Mouse (Mus musculus) heart, adult 2 months (tissue): Measurements from ENCODE around the gene Cacna1g. TPM values are rescaled to one million over a fixed set of nuclear protein-coding genes. Genes with fewer than 3 reads are reported as not detected.

Experiments used
- DNase-seq, 2 experiments: peaks; one replicate each; pipeline ENCODE4 v3.0.0; 2021
- H3K27ac ChIP-seq: fragments of 200-600 bp; 2 replicates; pipeline ENCODE4 v1.8.1; 2022
- H3K27me3 ChIP-seq: fragments of 200-500 bp; 2 replicates; pipeline ENCODE4 v1.6.1; 2012; ENCODE audit warnings: mild to moderate bottlenecking, low read length, inconsistent platforms, mixed read lengths; ENCODE audit not compliant: control insufficient read depth, insufficient read depth
- H3K36me3 ChIP-seq: fragments of 200-500 bp; 2 replicates; pipeline ENCODE4 v1.6.1; 2012; ENCODE audit warnings: low read length, inconsistent platforms; ENCODE audit not compliant: control insufficient read depth, insufficient read depth
- H3K4me1 ChIP-seq: fragments of 200-500 bp; 2 replicates; pipeline ENCODE4 v1.6.1; 2011; ENCODE audit warnings: low read length; ENCODE audit not compliant: control insufficient read depth, insufficient read depth
- H3K4me3 ChIP-seq: fragments of 200-600 bp; 2 replicates; pipeline ENCODE4 v1.8.1; 2022
- H3K79me2 ChIP-seq: fragments of 200-500 bp; replicated peaks from 2 replicates; pipeline ENCODE4 v1.6.1; 2012; ENCODE audit warnings: mild to moderate bottlenecking, inconsistent platforms, low read length, moderate library complexity, mixed read lengths; ENCODE audit not compliant: control insufficient read depth, insufficient read depth
- H3K9ac ChIP-seq: fragments of 200-500 bp; 2 replicates; pipeline ENCODE4 v1.6.1; 2012; ENCODE audit warnings: low read depth, mild to moderate bottlenecking, control low read depth, inconsistent platforms, low read length, mixed read lengths
- CTCF ChIP-seq: fragments of 200-600 bp; IDR thresholded peaks from 2 replicates; pipeline ENCODE4 v1.8.1; 2022; ENCODE audit warnings: antibody characterized with exemption, mild to moderate bottlenecking, moderate library complexity
- EP300 ChIP-seq: fragments of 200-500 bp; IDR thresholded peaks from 2 replicates; pipeline ENCODE4 v1.6.1; 2011; ENCODE audit warnings: low read depth, low read length, control low read depth; ENCODE audit not compliant: insufficient read depth
- POLR2A ChIP-seq: fragments of 200-500 bp; IDR thresholded peaks from 2 replicates; pipeline ENCODE4 v1.6.1; 2011; ENCODE audit warnings: mild to moderate bottlenecking, low read depth, low read length, control low read depth; ENCODE audit not compliant: insufficient read depth
- WGBS: fragments of 180-500 bp; shearing (Covaris S2); methylation state at CpG from one replicate; pipeline ENCODE4 v1.1.7; 2018; 5-methylcytosine and 5-hydroxymethylcytosine counted together
- intact Hi-C: fragments of 180-260 bp; cut with DNase I; formaldehyde crosslinking; loops from one replicate; pipeline ENCODE4 v1.15.1; 2025
- polyA plus RNA-seq: library from polyadenylated mRNA; depleted of rRNA; stranded (reverse); fragments of >200 nt; gene quantifications from 2 replicates; pipeline ENCODE4 v1.2.3, GENCODE M21; 2012
- total RNA-seq, 2 experiments: library from RNA; stranded (reverse); gene quantifications; 2 replicates each; pipeline ENCODE4 v1.2.3; 2021

The Cacna1g gene
- total and polyA plus RNA-seq, 3 experiments, result 12.2 to 64.4 (median 12.9) TPM

DNA sequence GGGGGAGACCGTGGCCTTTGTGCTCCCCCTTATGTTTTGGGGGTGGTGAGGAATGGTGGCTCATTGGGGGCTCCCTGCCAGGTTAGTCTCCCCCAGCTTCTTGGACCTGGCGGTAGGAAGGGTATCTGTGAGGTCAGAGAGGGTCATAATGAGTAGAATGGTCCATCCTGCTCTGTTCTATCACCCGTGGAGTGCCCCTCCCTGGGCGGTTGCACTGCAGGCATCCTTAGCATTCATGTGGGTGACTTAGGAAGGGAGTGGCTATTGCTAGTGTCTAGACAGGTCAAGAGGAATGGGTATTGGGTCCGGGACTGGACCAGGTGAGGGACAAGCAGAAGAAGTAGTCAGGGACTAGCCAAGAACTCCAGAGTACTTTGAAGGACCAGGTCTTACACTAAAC, 11.2 kb upstream of the Cacna1g start:
- DNase-seq, result no peak
- 72% methylated on average over 5 of the region's 5 CpGs for WGBS
- Histone ChIP-seq H3K79me2 (no peaks in the 10 kb centered on the region), H3K27me3 (no peaks in the 10 kb centered on the region), H3K4me1 (0 out of 2 replicates have a peak, but pooled peaks cover 1% of the 10 kb centered on the region), H3K36me3 (no peaks in the 10 kb centered on the region), H3K4me3 (no peak overlapping the region), H3K27ac (no peak overlapping the region), H3K9ac (no peak overlapping the region)
- TF ChIP-seq CTCF (no peak), EP300 (no peak), POLR2A (no peak)
- intact Hi-C loops, result loop anchor here (2.0 to 5.0 kb wide), 3 partner anchors 57 to 193 kb away; no protein-coding TSS in a partner anchor

DNA sequence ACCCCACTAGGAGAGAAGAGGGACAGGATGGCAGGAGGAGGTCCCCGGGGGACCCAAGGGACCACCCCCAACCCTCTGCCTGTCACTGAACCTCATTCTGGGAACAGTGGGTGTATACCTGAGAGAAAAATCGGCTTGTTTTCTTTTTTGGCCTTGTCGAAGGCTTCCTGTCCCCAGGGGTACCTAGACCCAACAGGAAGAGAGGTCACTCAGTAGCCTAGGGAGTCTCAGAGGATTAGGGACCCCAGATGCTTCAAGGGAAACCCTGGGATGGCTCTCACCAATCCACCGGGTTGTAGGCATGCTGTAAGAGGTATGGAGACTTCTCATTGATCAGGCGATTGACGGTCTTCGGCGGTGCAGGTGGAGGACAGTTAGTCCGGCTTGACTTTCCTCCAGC, 10.6 kb upstream of the Cacna1g start:
- no peak for DNase-seq
- intact Hi-C loops, result loop anchor here (2.0 to 5.0 kb wide), 3 partner anchors 58 to 192 kb away; no protein-coding TSS in a partner anchor

DNA sequence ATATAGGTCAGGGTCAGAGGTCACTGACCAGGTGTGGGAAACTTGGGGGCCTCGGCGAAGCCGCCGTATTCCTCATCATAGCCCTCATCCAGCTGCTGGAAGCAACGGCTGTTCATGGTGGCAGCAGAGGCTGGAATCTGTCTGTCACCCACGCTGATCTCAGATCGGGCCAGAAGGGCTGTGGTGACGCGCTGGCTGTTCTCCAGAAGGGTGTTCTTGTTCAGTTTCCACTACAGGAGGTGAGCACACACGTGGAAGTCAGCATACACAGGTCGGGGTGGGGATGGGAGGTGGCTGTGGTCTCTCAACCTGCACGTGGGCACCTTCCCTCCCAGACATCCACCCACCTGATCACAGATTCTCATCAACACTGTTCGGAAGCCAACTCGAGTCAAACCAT, 9.9 kb upstream of the Cacna1g start:
- Histone ChIP-seq H3K4me1 (0 out of 2 replicates have a peak, but pooled peaks cover 1% of the 10 kb centered on the region), H3K4me3 (no peak overlapping the region), H3K9ac (no peak overlapping the region), H3K27ac (no peak overlapping the region), H3K79me2 (no peaks in the 10 kb centered on the region), H3K27me3 (no peaks in the 10 kb centered on the region), H3K36me3 (no peaks in the 10 kb centered on the region)
- DNase-seq, result no peak
- intact Hi-C loops, result loop anchor here (2.0 kb wide), 1 partner anchor 143 kb away; no protein-coding TSS in a partner anchor
- TF ChIP-seq CTCF (no peak), EP300 (no peak), POLR2A (no peak)
- 80% methylated on average over 14 of the region's 14 CpGs for WGBS

More for the DNA sequence above, 10.6 kb upstream of the Cacna1g start:
- 0 out of 2 replicates have a peak, but pooled peaks cover 1% of the 10 kb centered on the region for H3K4me1 ChIP-seq
- no peak overlapping the region for H3K9ac ChIP-seq
- no peaks in the 10 kb centered on the region for H3K27me3 ChIP-seq
- no peaks in the 10 kb centered on the region for H3K36me3 ChIP-seq
- WGBS, result 83% methylated on average over 9 of the region's 9 CpGs
- TF ChIP-seq EP300 (no peak), CTCF (no peak), POLR2A (no peak)
- no peak overlapping the region for H3K4me3 ChIP-seq
- H3K79me2 ChIP-seq, result no peaks in the 10 kb centered on the region
- H3K27ac ChIP-seq, result no peak overlapping the region

DNA sequence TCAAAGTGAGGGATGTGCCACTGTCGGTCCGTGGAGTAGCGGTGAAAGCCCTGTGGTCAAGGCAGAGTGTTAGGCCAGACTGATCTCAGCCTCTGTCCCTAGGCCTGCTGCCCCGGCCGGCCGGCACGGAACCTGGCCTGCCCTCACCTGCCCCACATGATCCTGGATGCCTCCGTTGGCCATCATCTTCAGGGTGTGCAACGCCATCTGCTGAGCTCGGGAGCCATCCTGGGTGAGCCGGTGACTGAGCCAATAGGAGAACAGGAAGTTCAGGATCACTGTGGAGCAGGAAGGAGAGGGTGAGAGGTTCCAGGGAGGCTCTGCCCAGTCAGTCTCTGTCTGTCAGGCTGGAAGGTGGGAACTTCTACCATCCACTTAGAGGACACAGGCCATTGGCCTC, 9.4 kb upstream of the Cacna1g start:
- no peak for DNase-seq
- WGBS, result 69% methylated on average over 11 of the region's 11 CpGs
- Histone ChIP-seq H3K9ac (no peak overlapping the region), H3K36me3 (no peaks in the 10 kb centered on the region), H3K79me2 (no peaks in the 10 kb centered on the region), H3K27me3 (no peaks in the 10 kb centered on the region), H3K27ac (no peak overlapping the region), H3K4me3 (no peak overlapping the region), H3K4me1 (0 out of 2 replicates have a peak, but pooled peaks cover 1% of the 10 kb centered on the region)
- intact Hi-C loops, result no loop called here
- no peak for TF ChIP-seq POLR2A
- no peak for TF ChIP-seq CTCF
- TF ChIP-seq EP300, result no peak

DNA sequence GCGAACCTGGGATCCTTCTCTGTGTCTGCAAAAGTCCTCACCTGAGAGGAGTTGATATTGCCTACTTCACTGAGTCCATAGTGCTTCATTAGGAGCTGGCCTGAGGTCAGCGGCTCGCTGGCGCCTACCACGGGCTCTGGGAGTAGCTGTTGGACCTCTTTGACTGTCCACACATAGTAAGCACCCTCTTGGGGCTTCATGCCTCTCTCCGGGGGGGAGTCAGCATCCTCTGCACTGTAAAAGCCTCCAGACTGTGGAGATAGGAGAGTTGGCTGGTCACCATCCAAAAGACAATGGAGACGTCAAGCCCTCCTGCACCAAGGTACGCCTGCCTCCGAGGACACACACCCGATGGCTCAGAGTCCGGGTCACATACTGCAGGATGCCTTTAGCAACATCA, 8.7 kb upstream of the Cacna1g start:
- Histone ChIP-seq H3K4me1 (0 out of 2 replicates have a peak, but pooled peaks cover 1% of the 10 kb centered on the region), H3K27me3 (no peaks in the 10 kb centered on the region), H3K9ac (no peak overlapping the region), H3K27ac (no peak overlapping the region), H3K79me2 (no peaks in the 10 kb centered on the region), H3K4me3 (no peak overlapping the region), H3K36me3 (no peaks in the 10 kb centered on the region)
- TF ChIP-seq EP300, result no peak
- TF ChIP-seq POLR2A, result no peak
- WGBS, result 87% methylated on average over 11 of the region's 11 CpGs
- no peak for DNase-seq
- intact Hi-C loops, result no loop called here

DNA sequence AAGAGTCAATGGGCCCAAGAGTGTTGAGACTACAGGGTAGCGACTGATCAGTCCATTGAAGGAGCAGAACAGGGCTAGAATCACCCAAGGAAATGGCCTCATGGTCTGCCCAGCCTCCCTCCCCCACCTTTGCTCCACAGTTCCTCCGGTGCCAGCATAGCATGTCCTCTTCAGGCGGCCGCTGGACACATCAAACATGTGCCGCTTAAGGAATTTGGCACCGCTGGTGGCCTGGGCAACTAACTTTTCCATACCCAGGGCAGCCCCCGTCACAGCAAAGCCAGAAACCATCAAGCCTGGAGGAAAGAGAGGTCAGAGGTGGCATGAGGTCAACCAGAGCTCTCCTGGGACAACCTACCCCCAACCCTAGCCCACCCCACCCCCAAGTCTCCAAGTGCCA, 8.0 kb upstream of the Cacna1g start:
- intact Hi-C loops, result no loop called here
- peak in 1 of 2 experiments; percentile 44 for DNase-seq
- WGBS, result 71% methylated on average over 7 of the region's 7 CpGs

More for the DNA sequence above, 8.0 kb upstream of the Cacna1g start:
- Histone ChIP-seq H3K27ac (no peak overlapping the region), H3K79me2 (no peaks in the 10 kb centered on the region), H3K4me3 (no peak overlapping the region), H3K9ac (no peak overlapping the region), H3K27me3 (no peaks in the 10 kb centered on the region), H3K36me3 (no peaks in the 10 kb centered on the region), H3K4me1 (0 out of 2 replicates have a peak, but pooled peaks cover 1% of the 10 kb centered on the region)
- TF ChIP-seq POLR2A (no peak), EP300 (0 out of 2 replicates have a peak, but pooled peaks have one; percentile 40)
